Mouse (Mus musculus) neural tube, embryonic 10.5 days (tissue): Measurements from ENCODE around the gene Etv6.

ENCODE experiments used
- DNase-seq: peaks from one replicate; pipeline ENCODE4 v3.0.0-alpha.2; 2017; ENCODE audit warnings: low spot score; ENCODE audit errors: extremely low spot score

The Etv6 gene

DNA sequence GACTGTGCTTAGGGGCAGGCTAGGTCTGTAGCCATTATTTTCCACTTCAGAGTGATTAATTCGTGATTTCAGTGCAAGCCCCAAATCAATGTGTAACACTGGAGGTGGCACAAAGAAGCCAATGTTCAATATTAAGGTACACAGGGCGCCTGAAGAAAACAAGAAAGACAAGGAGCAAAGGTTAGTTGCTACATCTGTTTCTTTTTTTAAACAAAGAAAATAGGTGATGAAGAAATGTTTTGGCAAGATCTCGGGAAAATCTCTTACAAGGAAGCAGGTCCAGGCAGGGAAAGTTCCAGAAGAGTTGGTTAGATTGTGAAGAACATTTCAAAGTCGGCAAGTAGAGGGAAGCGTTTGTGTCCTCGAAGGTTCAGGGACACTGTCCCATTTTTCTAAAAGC is 39.5 kb downstream of the Etv6 start:
- no peak for DNase-seq

DNA sequence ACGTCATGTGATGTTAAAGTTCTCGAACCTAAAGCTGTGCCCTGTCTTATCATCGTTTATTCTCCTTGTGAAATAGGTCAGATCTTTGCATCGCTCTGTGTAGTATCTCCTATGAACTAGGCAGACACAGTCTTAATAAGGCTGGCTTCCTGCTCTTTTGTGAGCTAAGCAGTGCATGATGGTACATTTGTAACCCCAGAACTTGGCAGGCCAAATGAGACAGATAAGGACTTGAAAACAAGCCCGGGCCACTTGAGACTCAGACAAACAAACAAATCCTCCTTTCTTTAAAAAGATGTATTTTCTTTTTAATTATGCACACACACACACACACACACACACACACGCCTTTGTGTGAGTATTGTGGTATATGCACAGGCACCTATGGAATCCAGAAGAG is 42.5 kb downstream of the Etv6 start:
- DNase-seq: no peak

DNA sequence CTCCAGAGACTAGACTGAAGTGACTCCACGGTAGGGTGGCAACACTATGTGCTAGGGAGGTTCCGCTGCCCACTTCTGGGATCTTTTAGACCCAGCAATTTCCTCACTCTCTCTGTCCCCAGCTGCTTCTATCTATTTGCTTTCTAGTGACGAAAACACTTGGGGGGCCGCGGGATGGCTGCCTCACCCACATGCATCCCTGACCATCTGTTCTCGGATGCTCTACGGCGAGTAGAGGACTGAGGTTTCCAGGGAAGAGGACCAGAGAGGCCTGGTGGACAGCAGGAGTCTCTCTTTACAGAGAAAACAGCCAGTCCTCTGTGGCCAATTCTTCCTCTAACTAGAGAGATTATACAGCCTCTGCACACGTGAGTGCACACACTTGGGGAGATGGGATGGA is 43.6 kb downstream of the Etv6 start:
- no peak for DNase-seq

DNA sequence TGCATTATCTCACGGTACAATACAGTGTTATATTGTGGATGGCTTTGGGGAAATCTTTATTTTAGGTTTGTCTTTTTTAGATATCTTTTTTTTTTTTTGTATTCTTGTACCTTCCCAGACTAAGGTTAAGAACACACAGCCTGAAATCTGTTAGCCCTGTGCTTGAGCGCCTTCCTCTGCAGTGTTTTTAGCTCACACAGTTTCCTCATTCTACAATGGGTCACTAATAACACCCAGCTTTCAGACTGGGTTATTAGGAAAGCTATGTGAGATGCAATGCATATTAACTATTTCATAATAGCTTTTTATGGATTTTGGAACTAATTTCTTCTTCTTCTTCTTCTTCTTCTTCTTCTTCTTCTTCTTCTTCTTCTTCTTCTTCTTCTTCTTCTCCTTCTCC is 44.1 kb downstream of the Etv6 start:
- no peak for DNase-seq

DNA sequence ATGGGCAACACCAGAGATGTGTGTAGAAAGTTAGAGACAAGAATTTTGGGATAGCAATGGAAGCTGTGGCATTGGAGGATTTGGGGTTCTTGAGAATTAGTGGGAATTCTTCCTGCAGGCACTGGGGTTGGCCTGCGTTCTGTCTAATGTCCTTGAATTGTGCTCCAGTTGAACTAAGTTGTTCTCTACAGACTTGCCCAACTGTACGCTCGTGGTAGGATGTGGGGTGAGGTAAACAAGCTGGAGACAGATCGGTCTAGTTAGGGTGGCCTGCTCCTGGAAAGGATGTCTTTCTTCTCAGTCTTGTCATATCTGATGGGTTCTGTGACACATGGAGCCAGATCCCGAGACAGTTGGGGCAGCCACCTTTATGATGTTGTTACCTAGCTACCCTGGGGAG is 45.4 kb downstream of the Etv6 start:
- DNase-seq: no peak

DNA sequence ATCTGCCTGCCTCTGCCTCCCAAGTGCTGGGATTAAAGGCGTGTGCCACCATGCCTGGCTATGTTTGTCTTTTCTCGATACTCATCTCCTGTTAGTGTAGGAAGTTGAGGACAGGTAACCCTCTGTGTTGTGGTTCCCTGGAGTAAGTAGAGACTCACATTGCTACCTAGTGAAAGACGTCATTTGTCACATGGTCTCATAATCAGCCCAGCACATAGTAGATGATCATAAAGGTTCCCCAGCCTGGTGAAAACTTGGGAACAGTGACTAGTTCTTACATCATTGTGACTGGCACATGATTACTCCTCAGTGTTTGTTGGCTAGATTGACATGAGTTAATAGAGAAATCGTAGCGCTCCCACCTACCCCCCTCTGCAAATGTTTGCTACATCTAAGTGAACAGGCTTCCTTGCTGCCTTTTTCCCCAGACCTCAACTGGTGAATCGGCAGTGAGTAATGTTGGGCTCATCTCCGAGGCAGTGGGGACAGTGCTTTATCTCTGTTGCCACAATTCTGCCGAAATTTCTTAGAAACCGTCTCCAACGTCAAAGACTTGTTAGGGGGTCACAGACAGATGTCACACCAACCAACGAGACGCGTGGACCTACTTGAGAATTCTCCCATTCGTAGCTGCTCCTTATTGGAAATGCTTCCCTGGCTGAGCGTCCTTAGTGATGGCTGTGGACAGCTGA is 46.9 kb downstream of the Etv6 start:
- DNase-seq: no peak

DNA sequence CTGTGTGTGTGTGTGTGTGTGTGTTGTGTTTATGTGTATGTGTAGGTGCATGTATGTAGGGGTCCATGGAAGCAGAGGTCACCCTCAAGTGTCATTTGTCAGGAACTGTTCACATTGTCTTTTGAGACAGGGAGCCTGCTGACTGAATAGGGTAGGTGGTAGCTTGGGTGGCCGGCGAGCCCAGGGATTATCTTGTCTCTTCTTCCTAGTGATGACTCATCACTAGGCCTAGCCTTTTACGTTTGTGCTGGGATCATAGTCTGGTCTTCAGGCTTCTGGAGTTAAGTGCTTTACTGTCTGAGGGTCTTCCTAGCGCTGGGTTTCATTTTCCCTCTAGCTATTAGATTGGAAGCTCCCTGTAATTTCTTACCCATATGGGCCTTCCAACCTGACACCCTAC is 47.9 kb downstream of the Etv6 start:
- no peak for DNase-seq

DNA sequence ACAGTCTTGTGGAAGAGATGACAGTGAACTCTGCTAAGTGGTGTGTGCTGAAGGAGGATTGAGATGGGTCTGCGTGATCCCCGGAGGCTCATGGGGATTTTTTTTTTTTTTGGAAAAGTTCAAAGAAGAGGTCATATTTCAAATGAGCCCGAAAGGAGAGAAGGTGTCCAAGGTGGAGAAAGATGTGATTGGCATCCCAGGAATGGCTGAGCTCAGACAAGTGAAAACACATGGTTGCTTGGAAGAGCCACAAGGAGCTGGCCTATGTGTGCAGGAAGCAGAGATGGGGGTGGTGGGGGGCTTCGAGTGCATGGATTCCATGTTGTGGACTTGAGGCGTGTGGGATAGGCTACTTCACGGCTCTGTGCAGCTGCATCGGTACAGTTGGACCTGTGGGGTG is 50.9 kb downstream of the Etv6 start:
- DNase-seq: no peak

DNA sequence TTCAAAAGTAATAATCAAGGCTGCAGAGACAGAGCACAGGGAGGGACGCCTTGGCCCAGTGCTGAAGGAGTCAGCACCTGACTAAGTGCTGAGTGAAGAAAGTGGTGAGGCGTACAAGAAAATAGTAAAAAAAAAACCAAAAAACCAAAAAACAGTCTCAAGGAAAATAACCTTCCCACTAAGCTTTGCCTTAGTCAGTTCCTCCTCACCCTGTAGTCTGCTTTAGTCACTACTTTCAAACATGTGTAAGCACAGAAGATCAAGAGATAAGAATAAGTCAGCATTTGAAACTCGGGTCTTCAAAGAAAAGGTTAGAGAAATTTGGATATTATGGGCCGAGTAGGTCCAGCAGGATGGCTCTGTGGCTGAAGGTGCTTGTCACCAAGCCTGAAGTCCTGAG is 52.2 kb downstream of the Etv6 start:
- DNase-seq: no peak

DNA sequence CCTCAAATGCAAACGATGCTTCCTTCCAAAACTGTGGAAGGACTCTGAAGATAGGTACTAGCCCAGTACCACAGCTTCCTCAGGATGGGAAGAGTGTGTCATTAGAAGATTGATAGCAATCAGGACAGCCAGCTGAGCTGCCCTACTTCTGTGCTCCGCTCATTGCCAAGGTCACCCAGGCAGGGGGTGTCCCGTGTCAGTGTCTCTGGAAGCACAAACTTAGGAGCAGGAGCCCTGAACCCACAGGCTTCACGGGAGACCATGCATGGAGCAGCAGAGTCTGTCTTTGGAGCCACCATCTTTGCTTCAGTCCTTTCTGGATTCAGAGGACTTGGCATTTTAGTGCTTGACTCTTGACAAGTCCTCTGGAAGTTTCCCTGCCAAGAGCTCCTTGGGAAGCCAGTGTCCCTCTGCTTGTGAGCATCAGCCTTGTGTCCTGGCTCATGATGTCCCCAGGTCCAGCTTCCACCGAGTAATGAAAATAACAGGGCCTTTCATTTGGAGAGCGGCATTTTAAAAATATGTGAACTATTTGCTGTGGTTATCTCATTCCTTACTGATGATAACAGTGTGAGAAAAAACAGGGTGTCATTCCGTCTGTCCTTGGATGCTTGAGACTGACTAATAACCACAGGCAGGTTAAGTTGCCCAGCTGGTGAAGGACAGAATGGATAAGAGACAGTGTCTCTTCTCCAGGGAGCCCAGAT is 54.3 kb downstream of the Etv6 start:
- DNase-seq: no peak

DNA sequence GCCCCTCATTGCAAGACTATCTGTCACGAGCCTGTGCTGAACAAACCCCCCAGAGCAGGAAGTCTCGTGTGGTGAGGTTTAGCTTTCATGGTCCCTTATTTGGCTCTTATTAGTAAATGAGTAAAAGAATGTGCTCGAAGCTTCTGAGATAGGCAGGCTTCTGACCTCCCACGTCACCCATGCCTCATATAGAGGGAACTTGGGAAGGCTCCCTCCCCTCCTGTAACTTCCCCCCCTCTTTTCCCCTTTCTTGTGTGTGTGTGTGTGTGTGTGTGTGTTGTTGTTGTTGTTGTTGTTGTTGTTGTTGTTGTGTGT is 54.8 kb downstream of the Etv6 start:
- DNase-seq: no peak

DNA sequence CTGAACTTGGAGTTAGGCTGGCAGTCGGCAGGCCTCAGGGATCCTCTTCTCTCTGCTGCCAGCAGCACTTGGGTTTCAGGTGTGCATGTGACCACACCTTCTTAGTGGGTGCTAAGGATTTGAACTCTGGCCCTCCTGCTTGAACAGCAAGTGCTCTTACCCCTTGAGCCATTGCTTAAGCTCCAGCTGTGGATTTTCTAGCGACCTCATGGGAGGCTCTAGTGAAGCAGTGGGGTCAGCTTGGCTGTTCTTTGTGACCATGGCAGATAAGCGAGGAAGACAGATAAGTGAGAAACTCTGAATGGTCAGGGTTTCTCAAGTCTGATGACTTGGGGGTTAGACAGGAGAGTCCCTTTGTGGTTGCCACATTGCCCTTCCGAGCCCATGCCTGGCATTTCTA is 55.4 kb downstream of the Etv6 start:
- no peak for DNase-seq

DNA sequence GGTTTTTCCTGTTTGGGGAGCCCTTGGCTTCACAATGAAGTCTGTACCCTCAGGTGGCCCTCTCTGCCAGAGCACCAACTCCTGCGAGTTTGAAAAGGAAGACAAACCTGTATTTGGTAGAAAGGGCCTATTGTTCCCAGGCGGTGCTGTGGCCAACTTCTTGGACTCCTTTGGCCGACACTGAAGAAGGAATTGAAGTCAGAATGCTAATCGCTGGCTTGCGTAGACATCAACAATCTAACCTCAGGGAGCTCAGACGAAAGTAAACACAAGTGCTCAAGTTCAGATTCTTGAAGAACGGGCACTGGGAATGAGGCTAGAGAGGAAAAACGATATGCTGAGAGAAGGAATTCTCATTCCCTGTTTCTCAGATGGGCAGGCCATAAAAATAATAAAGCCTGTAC is 55.9 kb downstream of the Etv6 start:
- DNase-seq: no peak

DNA sequence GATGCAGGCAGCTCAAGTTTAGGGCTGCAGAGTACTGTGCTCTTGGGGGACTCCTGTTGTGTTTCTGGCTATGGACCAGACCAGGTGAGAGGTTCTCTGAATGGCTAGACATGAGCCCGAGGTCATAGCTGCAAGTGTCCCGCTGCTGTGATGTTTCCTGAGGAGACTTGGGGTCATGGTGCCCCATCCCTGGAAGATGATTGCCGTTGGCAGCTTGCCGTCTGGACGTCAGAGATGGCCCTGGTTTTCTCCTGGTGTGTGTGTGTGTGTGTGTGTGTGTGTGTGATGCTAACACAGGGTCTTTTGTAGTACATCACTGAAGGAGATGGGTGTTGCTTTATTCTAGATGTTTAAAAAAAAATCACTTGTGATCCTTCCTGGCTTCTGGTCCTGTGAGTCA is 58.6 kb downstream of the Etv6 start:
- no peak for DNase-seq

DNA sequence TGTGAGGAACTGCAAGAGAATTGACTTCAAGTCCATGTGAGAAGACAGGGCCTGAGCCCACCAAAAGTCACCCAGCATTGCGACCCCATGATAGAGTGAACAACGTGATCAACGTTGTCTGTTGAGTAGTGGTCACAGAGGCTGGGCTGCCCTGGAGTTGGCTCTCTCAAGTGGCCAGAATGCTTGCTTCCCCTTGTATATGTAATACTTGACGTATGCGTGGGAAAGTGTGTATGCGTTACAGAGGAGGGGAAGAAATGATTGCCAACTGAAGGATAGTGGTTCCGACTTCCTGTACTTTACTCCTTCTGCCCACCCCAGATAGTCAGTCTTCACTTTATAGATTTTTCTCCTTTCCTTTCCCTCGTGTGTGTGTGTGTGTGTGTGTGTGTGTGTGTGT is 59.1 kb downstream of the Etv6 start:
- no peak for DNase-seq

DNA sequence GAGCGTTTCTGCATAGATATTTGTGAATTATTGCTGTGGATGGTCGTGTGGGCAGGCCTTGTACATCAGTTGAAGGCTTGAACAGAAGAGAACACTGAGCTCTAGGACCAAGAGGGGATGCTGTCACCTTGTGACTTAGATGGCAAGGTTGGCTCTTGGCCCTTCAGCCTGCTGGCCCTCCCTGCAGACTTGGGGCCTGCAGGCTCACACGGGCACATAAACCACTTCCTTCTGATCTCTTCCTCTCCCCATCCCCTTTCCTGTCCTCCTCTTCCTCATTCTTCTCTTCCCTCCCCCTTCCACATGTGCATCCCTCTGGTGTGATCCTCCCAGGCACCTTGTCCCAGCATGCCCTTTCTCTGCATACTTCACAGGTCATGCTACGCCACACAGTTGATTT is 60.1 kb downstream of the Etv6 start:
- no peak for DNase-seq

DNA sequence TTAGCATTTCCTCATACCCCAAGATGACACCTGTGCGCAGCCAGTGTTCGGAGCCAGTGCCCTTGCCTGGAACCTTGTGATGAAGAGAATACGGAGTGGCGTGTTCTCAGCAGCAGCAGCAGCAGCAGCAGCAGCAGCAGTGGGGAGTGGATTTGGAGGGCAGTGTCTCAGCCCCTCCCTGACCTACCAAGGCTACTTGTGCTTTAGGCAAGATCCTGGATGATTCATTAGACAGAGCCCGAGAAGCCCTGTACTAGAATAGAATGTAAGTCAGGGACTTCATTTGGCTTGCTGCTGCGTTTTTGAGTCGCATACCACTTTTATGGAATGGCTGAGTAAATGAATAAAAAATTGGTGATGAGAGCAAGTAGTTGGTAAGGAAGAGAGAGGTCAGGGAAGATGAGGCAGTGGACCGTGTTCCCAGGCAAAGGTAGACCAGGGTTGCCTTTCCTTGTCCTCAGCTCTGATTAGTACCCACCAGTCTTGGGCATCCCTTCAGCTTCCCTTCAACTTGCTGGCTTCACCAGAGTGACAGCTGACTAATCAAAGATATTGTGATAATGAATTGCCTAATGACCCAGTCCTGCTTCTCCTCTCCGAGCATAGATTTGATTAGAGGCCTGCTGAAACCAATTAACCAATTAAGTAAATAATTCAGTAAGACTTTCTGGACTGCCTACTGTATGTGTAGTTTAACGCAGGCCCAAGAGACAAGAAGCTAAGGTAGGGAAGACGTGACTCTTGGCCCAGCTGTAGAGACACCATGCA is 64.7 kb downstream of the Etv6 start:
- no peak for DNase-seq

DNA sequence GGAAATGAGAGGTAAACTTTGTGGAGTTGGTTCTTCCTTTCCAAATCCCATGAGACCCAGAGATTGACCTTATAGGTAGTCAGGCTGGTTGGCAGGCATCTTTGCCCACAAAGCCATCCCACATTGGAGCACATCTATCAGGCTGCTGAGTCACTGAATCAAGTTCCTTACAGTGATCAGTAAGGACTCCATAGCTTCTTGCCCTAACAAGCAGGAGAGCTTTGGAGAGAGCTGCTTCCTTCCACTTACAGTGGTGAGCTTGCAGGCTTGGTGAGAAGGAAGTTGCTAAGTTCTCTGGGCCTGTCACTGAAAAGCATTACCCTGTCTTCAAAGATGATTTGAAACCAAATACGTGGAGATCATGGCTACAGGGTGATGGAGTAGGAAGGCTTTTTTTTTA is 66.9 kb downstream of the Etv6 start:
- DNase-seq: no peak

DNA sequence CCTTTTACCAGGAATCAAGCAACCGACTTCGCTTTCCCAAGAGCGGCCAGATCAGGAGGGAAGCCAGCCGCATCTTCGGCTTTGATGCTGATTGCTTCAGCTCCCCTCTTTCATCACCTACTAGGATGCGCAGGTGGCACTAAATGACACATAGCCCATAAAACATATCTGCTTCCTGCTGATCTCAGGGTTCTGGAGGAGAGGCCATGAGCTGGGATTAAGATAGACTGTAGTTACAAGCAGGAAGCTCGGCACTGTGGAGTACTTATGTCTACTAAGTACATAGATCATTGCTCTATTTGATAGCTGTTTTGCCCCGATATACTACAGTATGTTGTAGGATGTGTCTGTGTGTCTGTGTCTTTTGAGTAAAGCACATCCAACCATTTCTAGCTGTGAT is 68.0 kb downstream of the Etv6 start:
- DNase-seq: no peak

DNA sequence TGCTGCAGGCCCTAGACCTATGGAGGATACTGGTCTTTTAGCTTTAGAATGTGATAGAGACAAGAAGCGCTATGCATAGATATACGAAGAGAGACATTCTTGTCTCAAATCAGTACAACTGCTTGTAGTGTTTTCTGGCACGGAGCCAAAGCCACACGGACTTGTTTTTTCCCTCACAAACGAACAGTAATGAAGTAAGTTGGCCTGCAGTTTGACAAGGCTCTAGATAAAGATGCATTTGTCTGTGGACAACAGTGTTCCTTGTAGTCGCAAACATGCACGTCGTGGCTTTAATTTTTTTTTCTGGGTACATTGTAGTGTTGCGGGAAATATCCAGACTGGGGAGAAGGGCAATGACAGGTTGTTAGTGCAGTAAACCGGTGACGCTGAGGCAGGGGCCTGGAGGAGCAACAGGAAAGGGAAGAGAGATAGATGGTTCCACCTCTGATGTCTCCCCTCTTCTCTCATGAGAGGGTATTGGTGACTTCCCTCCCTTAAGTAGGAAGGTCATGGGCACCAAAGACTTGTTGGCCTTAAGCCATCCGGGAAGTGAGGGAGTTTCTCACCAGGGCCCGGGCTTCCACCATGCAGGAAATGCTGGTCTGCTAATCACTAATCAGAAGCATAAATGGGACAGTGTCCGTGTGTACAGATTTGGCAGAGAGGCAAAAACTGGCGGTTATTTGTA is 70.2 kb downstream of the Etv6 start:
- DNase-seq: no peak

DNA sequence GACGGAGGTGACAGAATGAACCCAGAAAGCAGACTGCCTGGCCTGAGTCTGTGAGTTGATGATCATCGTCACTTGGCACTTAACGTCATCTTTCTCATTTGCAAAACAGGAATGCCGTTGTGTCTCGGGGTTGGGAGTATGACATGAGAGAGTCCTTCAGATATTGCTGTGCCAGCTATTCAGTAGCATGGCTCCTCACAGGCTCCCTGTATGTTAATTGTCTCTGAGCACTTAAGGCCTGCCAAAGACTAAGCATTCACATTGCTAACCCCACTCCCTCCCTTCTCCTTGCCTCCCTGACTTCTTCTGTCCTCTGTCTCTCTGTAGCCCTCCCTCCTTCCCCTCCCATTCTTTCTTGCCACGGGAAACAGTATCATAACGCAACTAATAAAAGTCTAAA is 72.2 kb downstream of the Etv6 start:
- DNase-seq: no peak

DNA sequence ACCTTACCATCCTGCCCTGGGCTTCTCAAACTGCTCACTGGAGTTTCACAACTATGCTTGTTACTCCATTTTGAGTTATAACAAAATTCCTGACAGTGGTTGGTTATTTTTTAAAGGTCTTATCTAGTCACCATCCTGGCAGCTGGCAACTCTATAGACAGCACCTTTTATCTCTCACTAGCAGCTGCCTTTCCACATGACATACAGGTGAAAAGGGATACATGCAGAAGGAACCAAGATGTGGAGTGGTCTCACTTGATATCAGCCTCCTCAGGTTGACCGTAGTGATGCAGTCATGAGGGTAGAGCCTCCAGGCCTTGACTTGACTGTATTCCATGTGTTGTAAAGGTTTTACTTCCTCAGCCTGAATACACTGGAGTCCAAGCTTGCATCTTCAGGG is 74.2 kb downstream of the Etv6 start:
- DNase-seq: no peak
